Mouse (Mus musculus) cortical plate, adult 2 months (tissue): ENCODE results near the gene Mllt10. TPM values are rescaled to one million over a fixed set of nuclear protein-coding genes. Genes with fewer than 3 reads are reported as not detected.

Experiments
- H3K27ac ChIP-seq: fragments of 200-500 bp; 2 replicates; pipeline ENCODE4 v1.5.1; 2012; ENCODE audit warnings: low read length, control low read depth, inconsistent platforms; ENCODE audit not compliant: insufficient read depth
- H3K4me1 ChIP-seq: fragments of 200-500 bp; 2 replicates; pipeline ENCODE4 v1.6.1; 2011; ENCODE audit warnings: low read length; ENCODE audit not compliant: control insufficient read depth, insufficient read depth
- H3K4me3 ChIP-seq: fragments of 200-500 bp; 2 replicates; pipeline ENCODE4 v1.5.1; 2011; ENCODE audit warnings: mild to moderate bottlenecking, low read length, control low read depth; ENCODE audit not compliant: insufficient read depth
- CTCF ChIP-seq: fragments of 200-500 bp; IDR thresholded peaks from 2 replicates; pipeline ENCODE4 v1.5.1; 2011; ENCODE audit warnings: mild to moderate bottlenecking, control low read depth, low read length; ENCODE audit not compliant: insufficient read depth; ENCODE audit errors: extremely low read depth
- POLR2A ChIP-seq: fragments of 200-500 bp; IDR thresholded peaks from 2 replicates; pipeline ENCODE4 v1.6.1; 2011; ENCODE audit warnings: mild to moderate bottlenecking, low read length, control low read depth; ENCODE audit not compliant: insufficient read depth; ENCODE audit errors: extremely low read depth
- polyA plus RNA-seq: library from polyadenylated mRNA; depleted of rRNA; stranded (reverse); fragments of >200 nt; gene quantifications from 2 replicates; pipeline ENCODE4 v1.2.3, GENCODE M21; 2012

The Mllt10 gene
- polyA plus RNA-seq, 1 experiment: 38.0 TPM

- TF ChIP-seq CTCF (no peak), POLR2A (no peak)
- Histone ChIP-seq H3K4me1 (no peaks in the 10 kb centered on the region), H3K27ac (no peak overlapping the region), H3K4me3 (no peak overlapping the region)
These were observed 121.2 kb downstream of the Mllt10 start for GRCm38 (mm10) chr2:18176235-18176634.

GRCm38 (mm10) chr2:18180323-18180722 is 125.3 kb downstream of the Mllt10 start:
- no peaks in the 10 kb centered on the region for H3K4me1 ChIP-seq
- no peak overlapping the region for H3K27ac ChIP-seq
- TF ChIP-seq POLR2A (no peak), CTCF (no peak)
- H3K4me3 ChIP-seq: no peak overlapping the region

GRCm38 (mm10) chr2:18181631-18182030 is 126.6 kb downstream of the Mllt10 start:
- Histone ChIP-seq H3K4me1 (no peaks in the 10 kb centered on the region), H3K27ac (no peak overlapping the region), H3K4me3 (no peak overlapping the region)
- no peak for TF ChIP-seq CTCF
- no peak for TF ChIP-seq POLR2A

GRCm38 (mm10) chr2:18183079-18183478 is 128.0 kb downstream of the Mllt10 start:
- Histone ChIP-seq H3K4me3 (no peak overlapping the region), H3K27ac (no peak overlapping the region), H3K4me1 (no peaks in the 10 kb centered on the region)
- TF ChIP-seq CTCF (no peak), POLR2A (no peak)

- Histone ChIP-seq H3K4me3 (no peak overlapping the region), H3K27ac (no peak overlapping the region), H3K4me1 (no peaks in the 10 kb centered on the region; the same call in 1 of the 2 replicates)
- TF ChIP-seq POLR2A (no peak), CTCF (no peak)
These were observed 133.3 kb downstream of the Mllt10 start for GRCm38 (mm10) chr2:18188367-18188766.

- H3K4me1 ChIP-seq: no peaks in the 10 kb centered on the region; the same call in 1 of the 2 replicates
These were observed 140.2 kb downstream of the Mllt10 start for GRCm38 (mm10) chr2:18195285-18195684.

GRCm38 (mm10) chr2:18195691-18196396 is 140.8 kb downstream of the Mllt10 start:
- Histone ChIP-seq H3K27ac (no peak overlapping the region), H3K4me1 (no peaks in the 10 kb centered on the region; the same call in 1 of the 2 replicates), H3K4me3 (no peak overlapping the region)
- TF ChIP-seq CTCF (no peak), POLR2A (no peak)

More at GRCm38 (mm10) chr2:18195285-18195684, 140.2 kb downstream of the Mllt10 start:
- TF ChIP-seq CTCF (no peak), POLR2A (no peak)
- H3K27ac ChIP-seq: no peak overlapping the region
- H3K4me3 ChIP-seq: no peak overlapping the region

GRCm38 (mm10) chr2:18201820-18202462 is 146.9 kb downstream of the Mllt10 start:
- no peak overlapping the region for H3K4me3 ChIP-seq
- no peak overlapping the region for H3K27ac ChIP-seq
- H3K4me1 ChIP-seq: no peaks in the 10 kb centered on the region; the same call in 1 of the 2 replicates
- no peak for TF ChIP-seq POLR2A
- no peak for TF ChIP-seq CTCF

GRCm38 (mm10) chr2:18202923-18203322 is 147.9 kb downstream of the Mllt10 start:
- peaks cover 3% of the 10 kb centered on the region; the same call in 1 of the 2 replicates for H3K4me1 ChIP-seq
- TF ChIP-seq CTCF (no peak), POLR2A (no peak)
- no peak overlapping the region for H3K27ac ChIP-seq
- H3K4me3 ChIP-seq: no peak overlapping the region

GRCm38 (mm10) chr2:18205118-18205517 is 150.1 kb downstream of the Mllt10 start:
- Histone ChIP-seq H3K4me3 (no peak overlapping the region), H3K27ac (no peak overlapping the region), H3K4me1 (peaks cover 5% of the 10 kb centered on the region; the same call in 1 of the 2 replicates)
- TF ChIP-seq POLR2A (no peak), CTCF (peak; percentile 47)
